Mouse (Mus musculus) gastrocnemius, postnatal 10 days (tissue): ENCODE data around the gene Inpp4b. TPM values are rescaled to one million over a fixed set of nuclear protein-coding genes. Genes with fewer than 3 reads are reported as not detected.

Experiments
- DNase-seq: peaks from one replicate; pipeline ENCODE4 v3.0.0; 2021; ENCODE audit warnings: mixed read lengths
- total RNA-seq, 2 experiments: library from RNA; stranded (reverse); gene quantifications; 2 replicates each; pipeline ENCODE4 v1.2.3; 2021

The Inpp4b gene
- total RNA-seq, 2 experiments from 2014 or later = 15.8 to 20.9 TPM

GRCm38 (mm10) chr8:81731332-81731731, 389.0 kb downstream of the Inpp4b start:
- no peak for DNase-seq

- DNase-seq = no peak
Observed at GRCm38 (mm10) chr8:81735655-81736054, 393.3 kb downstream of the Inpp4b start.

- DNase-seq = no peak
Observed at GRCm38 (mm10) chr8:81736103-81736502, 393.7 kb downstream of the Inpp4b start.

GRCm38 (mm10) chr8:81742588-81742987, 400.2 kb downstream of the Inpp4b start:
- no peak for DNase-seq

GRCm38 (mm10) chr8:81743040-81743439, 400.7 kb downstream of the Inpp4b start:
- DNase-seq = no peak

GRCm38 (mm10) chr8:81745439-81745838, 403.1 kb downstream of the Inpp4b start:
- no peak for DNase-seq

GRCm38 (mm10) chr8:81751159-81751558, 408.8 kb downstream of the Inpp4b start:
- DNase-seq = no peak

GRCm38 (mm10) chr8:81756663-81757062, 414.3 kb downstream of the Inpp4b start:
- no peak for DNase-seq

GRCm38 (mm10) chr8:81757580-81758144, 415.3 kb downstream of the Inpp4b start:
- DNase-seq = no peak

- no peak for DNase-seq
Observed at GRCm38 (mm10) chr8:81761466-81761865, 419.1 kb downstream of the Inpp4b start.

GRCm38 (mm10) chr8:81766033-81766432, 423.7 kb downstream of the Inpp4b start:
- DNase-seq = no peak

- DNase-seq = peak; percentile 9
Observed at GRCm38 (mm10) chr8:81767411-81768312, 425.3 kb downstream of the Inpp4b start.

- no peak for DNase-seq
Observed at GRCm38 (mm10) chr8:81768313-81768675, 425.9 kb downstream of the Inpp4b start.

- no peak for DNase-seq
Observed at GRCm38 (mm10) chr8:81768731-81769445, 426.5 kb downstream of the Inpp4b start.

GRCm38 (mm10) chr8:81770603-81771276, 428.4 kb downstream of the Inpp4b start:
- DNase-seq = no peak

- no peak for DNase-seq
Observed at GRCm38 (mm10) chr8:81772855-81773254, 430.5 kb downstream of the Inpp4b start.

- no peak for DNase-seq
Observed at GRCm38 (mm10) chr8:81773305-81773965, 431.1 kb downstream of the Inpp4b start.

GRCm38 (mm10) chr8:81774010-81774409, 431.7 kb downstream of the Inpp4b start:
- no peak for DNase-seq

GRCm38 (mm10) chr8:81774454-81774853, 432.1 kb downstream of the Inpp4b start:
- DNase-seq = no peak

- DNase-seq = no peak
Observed at GRCm38 (mm10) chr8:81776516-81777237, 434.3 kb downstream of the Inpp4b start.

GRCm38 (mm10) chr8:81777704-81778103, 435.3 kb downstream of the Inpp4b start:
- no peak for DNase-seq
